Mouse (Mus musculus) MEL (cell line): Measurements from ENCODE around the gene Mymk.

Experiments used
- CTCF ChIP-seq, 3 experiments: IDR thresholded peaks in 2 of 3; conservative IDR thresholded peaks in 1 of 3; 2 replicates each; pipeline ENCODE4 v1.5.1; 2011 to 2012; ENCODE audit warnings: low read length in 3 of 3, low read depth in 2 of 3, mild to moderate bottlenecking in 2 of 3, improper control_type of control experiment in 1 of 3, inconsistent platforms in 1 of 3, mixed read lengths in 1 of 3, moderate library complexity in 1 of 3; ENCODE audit not compliant: control insufficient read depth in 1 of 3, insufficient read depth in 1 of 3, poor library complexity in 1 of 3, severe bottlenecking in 1 of 3
- E2F4 ChIP-seq: IDR thresholded peaks from 2 replicates; pipeline ENCODE4 v1.6.1; 2011; ENCODE audit warnings: low read depth, low read length, improper control_type of control experiment, borderline replicate concordance
- EP300 ChIP-seq, 2 experiments: IDR thresholded peaks; 2 replicates each; pipeline ENCODE4 v1.6.1; 2011; ENCODE audit warnings: improper control_type of control experiment in 2 of 2, low read length in 2 of 2, low read depth in 1 of 2, mild to moderate bottlenecking in 1 of 2
- POLR2A ChIP-seq, 2 experiments: IDR thresholded peaks; 2 replicates each; pipeline ENCODE4 v1.6.1; 2011 to 2012; ENCODE audit warnings: low read length in 2 of 2, mild to moderate bottlenecking in 2 of 2, control low read depth in 1 of 2, improper control_type of control experiment in 1 of 2, low read depth in 1 of 2, moderate library complexity in 1 of 2; ENCODE audit not compliant: control insufficient read depth in 1 of 2, insufficient read depth in 1 of 2, poor library complexity in 1 of 2
- RCOR1 ChIP-seq: IDR thresholded peaks from 2 replicates; pipeline ENCODE4 v1.6.1; 2012; ENCODE audit warnings: low read depth, mild to moderate bottlenecking, inconsistent platforms, low read length, improper control_type of control experiment
- USF1 ChIP-seq: IDR thresholded peaks from 2 replicates; pipeline ENCODE4 v1.6.1; 2014; ENCODE audit warnings: low read depth, mild to moderate bottlenecking, inconsistent platforms, low read length, improper control_type of control experiment, moderate library complexity
- USF2 ChIP-seq, 2 experiments: IDR thresholded peaks; 2 replicates each; pipeline ENCODE4 v1.6.1; 2011 to 2012; ENCODE audit warnings: improper control_type of control experiment in 2 of 2, low read length in 2 of 2, borderline replicate concordance in 1 of 2, inconsistent platforms in 1 of 2, low read depth in 1 of 2, mild to moderate bottlenecking in 1 of 2; ENCODE audit not compliant: insufficient read depth in 1 of 2
- ZNF384 ChIP-seq: IDR thresholded peaks from 2 replicates; pipeline ENCODE4 v1.6.1; 2012; ENCODE audit warnings: low read depth, mild to moderate bottlenecking, inconsistent platforms, low read length, improper control_type of control experiment

DNA sequence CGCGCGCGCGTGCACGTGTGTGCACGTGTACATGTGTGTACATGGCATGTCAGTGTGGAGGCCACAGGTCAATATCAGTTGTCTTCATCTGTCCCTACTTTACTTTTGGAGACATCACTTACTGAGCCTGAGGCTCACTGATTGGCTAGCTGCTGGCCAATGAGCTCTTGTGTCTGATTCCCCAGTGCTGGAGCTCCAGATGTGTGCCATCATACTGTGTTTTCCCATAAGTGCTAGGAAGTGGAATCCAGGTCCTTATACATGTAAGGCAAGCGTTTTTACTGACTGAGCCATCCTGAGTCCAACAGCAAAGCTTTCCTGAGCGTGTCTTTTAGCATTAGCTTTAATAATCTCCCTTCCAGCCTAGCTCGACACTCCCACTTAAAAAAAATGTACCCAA, 42.2 kb upstream of the Mymk start:
- TF ChIP-seq EP300 (IDR thresholded peaks at IDR 0.05; ENCODE audit: low read depth in 1 of 2, low read length in 2 of 2) (no peak), CTCF (IDR thresholded peaks at IDR 0.05 in 2 of 3, conservative IDR thresholded peaks at IDR 0.05 in 1 of 3; ENCODE audit: control insufficient read depth in 1 of 3, insufficient read depth in 1 of 3, low read depth in 2 of 3, low read length in 3 of 3, poor library complexity in 1 of 3, severe bottlenecking in 1 of 3) (no peak), E2F4 (no peak), USF1 (no peak), ZNF384 (no peak), USF2 (IDR thresholded peaks at IDR 0.05; ENCODE audit: borderline replicate concordance in 1 of 2, insufficient read depth in 1 of 2, low read depth in 1 of 2, low read length in 2 of 2) (no peak), RCOR1 (no peak), POLR2A (IDR thresholded peaks at IDR 0.05; ENCODE audit: control insufficient read depth in 1 of 2, insufficient read depth in 1 of 2, low read depth in 1 of 2, low read length in 2 of 2, poor library complexity in 1 of 2) (no peak)
